In genomic region chr1:153481025-153481412, GRCm38 (mm10) we compare ENCODE assay signal across 10 mouse cellular contexts. TPM values are rescaled to one million over a fixed set of nuclear protein-coding genes. Genes with fewer than 3 reads are reported as not detected.
"Had no signal": no experiment of that assay in that cellular context is flagged by ENCODE, and none has a peak within 500 bp of the region (broad histone marks: within the 10 kb centered on the region; RNA-seq: fewer than 3 reads in every experiment).

No protein-coding gene starts in this region.

- H3K4me2 ChIP-seq: hindbrain, embryonic 14.5 days; liver, embryonic 13.5 days; neural tube, embryonic 12.5 days had no signal

- H3K4me3 ChIP-seq: left cerebral cortex, adult 2 months; limb, embryonic 10.5 days; liver, embryonic 13.5 days; myocyte; neural tube, embryonic 12.5 days had no signal

- H3K27ac ChIP-seq: hindbrain, embryonic 14.5 days; left cerebral cortex, adult 2 months; limb, embryonic 10.5 days; liver, embryonic 13.5 days; neural tube, embryonic 12.5 days; stomach, postnatal 0 days had no signal

- H3K27me3 ChIP-seq: liver, embryonic 13.5 days; neural tube, embryonic 12.5 days had no signal

- H3K9me3 ChIP-seq: limb, embryonic 10.5 days; liver, embryonic 13.5 days; neural tube, embryonic 12.5 days had no signal

- H3K9ac ChIP-seq: hindbrain, embryonic 14.5 days; liver, embryonic 13.5 days; liver, postnatal 0 days; neural tube, embryonic 12.5 days had no signal

RNA-seq across cellular contexts. Expression of gene Shcbp1l, which starts 56.1 kb away (rescaled TPM):
- polyA plus RNA-seq: intestine, postnatal 0 days; myocyte; small intestine, adult 2 months had no signal
